Mouse (Mus musculus) liver, postnatal 0 days (tissue): Measurements from ENCODE around the gene Ano10. TPM values are rescaled to one million over a fixed set of nuclear protein-coding genes. Genes with fewer than 3 reads are reported as not detected.

Source experiments
- ATAC-seq: fragments of 200-750 bp; cut with Nextera tagmentation; 2 replicates; pipeline ENCODE4 v1.8.0; 2017; ENCODE audit warnings: mild to moderate bottlenecking, moderate library complexity
- DNase-seq: peaks from one replicate; pipeline ENCODE4 v3.0.0-alpha.2; 2016
- H3K27ac ChIP-seq: fragments of 300-500 bp; sonication (generic); 2 replicates; pipeline ENCODE4 v1.5.1; 2014; ENCODE audit warnings: antibody characterized with exemption, moderate library complexity, mild to moderate bottlenecking, low read depth
- H3K27me3 ChIP-seq: fragments of 300-500 bp; sonication (generic); 2 replicates; pipeline ENCODE4 v1.6.1; 2014; ENCODE audit warnings: low read length, control low read depth, mixed read lengths; ENCODE audit not compliant: insufficient read depth
- H3K36me3 ChIP-seq: fragments of 300-500 bp; sonication (generic); replicated peaks from 2 replicates; pipeline ENCODE4 v1.6.1; 2014; ENCODE audit warnings: mild to moderate bottlenecking, control low read depth, low read length, moderate library complexity, mixed read lengths; ENCODE audit not compliant: insufficient read depth
- H3K4me1 ChIP-seq: fragments of 300-500 bp; sonication (generic); 2 replicates; pipeline ENCODE4 v1.6.1; 2014; ENCODE audit warnings: antibody characterized with exemption, mild to moderate bottlenecking, control low read depth; ENCODE audit not compliant: insufficient read depth
- H3K4me2 ChIP-seq: fragments of 300-500 bp; sonication (generic); 2 replicates; pipeline ENCODE4 v1.6.1; 2014; ENCODE audit warnings: low read depth, mild to moderate bottlenecking, low read length, moderate library complexity, mixed read lengths
- H3K4me3 ChIP-seq: fragments of 300-500 bp; sonication (generic); 2 replicates; pipeline ENCODE4 v1.5.1; 2014; ENCODE audit warnings: low read depth, low read length
- H3K9ac ChIP-seq: fragments of 300-500 bp; sonication (generic); replicated peaks from 2 replicates; pipeline ENCODE4 v1.6.1; 2014; ENCODE audit warnings: mild to moderate bottlenecking, moderate library complexity
- H3K9me3 ChIP-seq: fragments of 300-500 bp; sonication (generic); 2 replicates; pipeline ENCODE4 v1.6.1; 2016; ENCODE audit warnings: mild to moderate bottlenecking, control low read depth, low read length, mixed read lengths
- CTCF ChIP-seq: sonication (generic); IDR thresholded peaks from 2 replicates; pipeline ENCODE4 v1.5.1; 2016; ENCODE audit warnings: antibody characterized with exemption, low read depth
- EP300 ChIP-seq: IDR thresholded peaks from 2 replicates; pipeline ENCODE4 v1.6.1; 2016; ENCODE audit warnings: antibody characterized with exemption, low read depth, mild to moderate bottlenecking
- WGBS: fragments of 180-500 bp; shearing (Covaris S2); extraction: QIAGEN DNeasy Blood & Tissue Kit; methylation state at CpG from one replicate; pipeline ENCODE4 v1.1.7; 2014; ENCODE audit not compliant: insufficient replicate concordance; 5-methylcytosine and 5-hydroxymethylcytosine counted together
- polyA plus RNA-seq: library from polyadenylated mRNA; unstranded; fragments of >200 nt; fragmentation: Nextera tagmentation; extraction: Ambion mirVana; gene quantifications from 2 replicates; pipeline ENCODE4 v1.2.1, GENCODE M21; 2015

Ano10 gene
- polyA plus RNA-seq, 1 experiment from 2014 or later: 13.7 TPM

DNA sequence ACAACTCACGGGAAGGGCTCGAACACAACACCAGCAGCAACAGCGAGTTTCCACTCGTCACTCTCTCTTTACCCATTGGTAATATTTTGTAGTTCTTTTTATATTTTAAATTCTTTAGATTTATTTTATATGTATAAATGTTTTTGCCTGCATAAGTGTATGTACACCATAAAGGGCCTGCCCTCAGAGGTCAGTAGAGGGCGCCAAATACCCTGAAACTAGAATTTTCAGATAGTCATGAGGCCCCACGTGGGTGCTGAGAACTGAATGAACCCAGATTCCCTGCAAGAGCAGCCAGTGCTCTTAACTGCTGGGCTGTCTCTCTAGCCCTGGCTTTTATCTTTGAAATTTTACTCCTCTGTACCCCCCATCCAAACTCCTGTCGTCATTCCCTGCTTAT, 89.7 kb downstream of the Ano10 start:
- TF ChIP-seq CTCF (peak; percentile 47), EP300 (no peak)
- DNase-seq: peak; percentile 43
- H3K4me3 ChIP-seq: no peak overlapping the region

GRCm38 (mm10) chr9:122199253-122199652, 95.0 kb downstream of the Ano10 start:
- 0 out of 2 replicates have a peak, but pooled peaks cover 11% of the 10 kb centered on the region for H3K36me3 ChIP-seq
- ATAC-seq (no peak), DNase-seq (peak; percentile 51)
- no peaks in the 10 kb centered on the region for H3K27me3 ChIP-seq
- no peaks in the 10 kb centered on the region for H3K4me1 ChIP-seq
- WGBS: 59% methylated on average over 6 of the region's 6 CpGs
- H3K4me3 ChIP-seq: no peak overlapping the region
- H3K4me2 ChIP-seq: no peak overlapping the region
- TF ChIP-seq CTCF (peak; percentile 61), EP300 (no peak)
- H3K27ac ChIP-seq: no peak overlapping the region
- no peaks in the 10 kb centered on the region for H3K9me3 ChIP-seq
- no peak overlapping the region for H3K9ac ChIP-seq

More for the DNA sequence above, 89.7 kb downstream of the Ano10 start:
- Histone ChIP-seq H3K9ac (no peak overlapping the region), H3K4me2 (no peak overlapping the region), H3K27me3 (no peaks in the 10 kb centered on the region), H3K36me3 (0 out of 2 replicates have a peak, but pooled peaks cover 6% of the 10 kb centered on the region), H3K4me1 (peaks cover 11% of the 10 kb centered on the region; the same call in 1 of the 2 replicates), H3K27ac (no peak overlapping the region), H3K9me3 (no peaks in the 10 kb centered on the region)
- 70% methylated on average over 7 of the region's 7 CpGs for WGBS
- no peak for ATAC-seq

GRCm38 (mm10) chr9:122198621-122199020, 95.6 kb downstream of the Ano10 start:
- no peak overlapping the region for H3K4me2 ChIP-seq
- H3K4me1 ChIP-seq: peaks cover 2% of the 10 kb centered on the region; the same call in 1 of the 2 replicates
- H3K4me3 ChIP-seq: no peak overlapping the region
- WGBS: 75% methylated on average over 3 of the region's 3 CpGs
- TF ChIP-seq EP300 (no peak), CTCF (no peak)
- ATAC-seq: no peak
- H3K27me3 ChIP-seq: no peaks in the 10 kb centered on the region
- no peak for DNase-seq
- H3K9ac ChIP-seq: no peak overlapping the region
- H3K9me3 ChIP-seq: no peaks in the 10 kb centered on the region
- H3K36me3 ChIP-seq: 0 out of 2 replicates have a peak, but pooled peaks cover 11% of the 10 kb centered on the region
- no peak overlapping the region for H3K27ac ChIP-seq

DNA sequence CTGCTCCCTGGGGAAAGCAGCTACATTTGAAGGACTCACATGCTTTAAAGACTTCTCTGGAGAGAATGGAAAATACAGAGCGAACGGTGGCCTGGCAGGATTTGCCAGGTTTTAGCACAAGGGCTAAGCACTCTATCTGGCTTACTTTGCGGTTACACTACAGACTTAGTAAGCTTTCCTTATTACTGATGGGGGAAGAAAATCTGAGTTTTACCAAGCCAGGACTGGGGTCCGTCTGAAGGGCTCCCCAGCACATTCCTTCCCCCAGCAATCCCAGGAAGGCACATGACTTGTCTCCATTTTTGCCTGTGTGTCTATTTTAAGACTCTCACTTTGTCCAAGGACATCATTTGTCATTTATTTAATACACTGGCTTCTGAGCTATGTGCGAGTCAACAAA, 97.2 kb downstream of the Ano10 start:
- Histone ChIP-seq H3K4me2 (no peak overlapping the region), H3K9me3 (no peaks in the 10 kb centered on the region), H3K36me3 (0 out of 2 replicates have a peak, but pooled peaks cover 11% of the 10 kb centered on the region), H3K4me1 (peaks cover 5% of the 10 kb centered on the region; the same call in 1 of the 2 replicates), H3K9ac (no peak overlapping the region), H3K27ac (no peak overlapping the region), H3K4me3 (no peak overlapping the region), H3K27me3 (no peaks in the 10 kb centered on the region)
- ATAC-seq: no peak
- TF ChIP-seq EP300 (no peak), CTCF (no peak)
- no peak for DNase-seq
- 78% methylated on average over 5 of the region's 5 CpGs for WGBS

DNA sequence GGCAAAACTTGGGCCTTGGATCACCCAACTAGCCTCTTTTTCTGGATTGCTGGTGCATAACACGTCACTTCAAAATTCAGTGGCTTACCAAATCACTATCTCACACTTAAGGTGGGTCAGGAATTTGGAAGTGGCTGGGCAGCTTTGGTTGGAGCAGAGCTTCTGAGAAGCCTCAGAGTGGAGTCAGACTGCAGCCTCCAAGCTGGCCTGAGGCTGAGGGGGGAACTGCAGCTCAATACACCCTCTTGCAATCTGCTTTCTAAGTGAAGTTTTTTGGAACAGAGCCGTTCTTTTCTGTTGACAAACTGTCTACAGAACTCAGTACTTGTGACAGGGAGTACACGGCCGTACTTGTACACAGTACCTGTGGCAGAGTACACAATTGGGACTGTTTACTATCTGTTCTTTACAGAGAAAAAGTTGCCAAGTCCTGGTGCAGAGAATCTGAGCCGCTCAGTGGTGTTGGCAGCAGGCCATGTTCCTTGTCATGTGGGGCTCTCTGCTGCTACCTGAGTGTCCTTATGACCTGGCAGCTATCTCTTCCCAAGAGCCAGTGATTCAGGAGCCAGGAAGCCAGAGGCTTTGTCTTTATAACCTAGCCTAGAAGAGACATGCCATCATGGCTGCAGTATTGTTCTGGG, 99.1 kb downstream of the Ano10 start:
- 60% methylated on average over 5 of the region's 5 CpGs for WGBS
- peak; percentile 93 for ATAC-seq

DNA sequence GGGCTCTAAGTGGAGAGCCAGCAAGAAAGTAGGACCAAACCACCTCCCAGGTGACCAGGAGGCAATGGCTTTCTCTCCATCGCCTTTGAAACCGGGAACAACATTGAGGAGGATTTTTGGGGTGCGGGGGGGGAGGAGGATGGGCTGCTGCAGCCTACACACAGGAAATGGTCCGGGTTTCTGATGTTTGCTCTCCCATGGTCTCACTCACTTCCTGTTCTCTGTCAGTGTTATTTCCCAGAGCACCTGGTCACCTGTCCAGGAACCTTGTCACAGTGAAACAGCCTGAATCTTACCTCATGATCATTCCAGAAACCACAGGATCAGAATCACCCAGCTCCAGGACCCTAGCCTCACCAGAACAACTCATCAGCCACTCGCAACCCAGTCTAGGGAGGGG, 100.4 kb downstream of the Ano10 start:
- Histone ChIP-seq H3K4me3 (no peak overlapping the region), H3K4me2 (no peak overlapping the region), H3K9ac (peak overlapping the region; percentile 26; the same call in 1 of the 2 replicates), H3K9me3 (no peaks in the 10 kb centered on the region), H3K4me1 (peaks cover 7% of the 10 kb centered on the region; the same call in 1 of the 2 replicates), H3K27ac (no peak overlapping the region), H3K36me3 (0 out of 2 replicates have a peak, but pooled peaks cover 7% of the 10 kb centered on the region), H3K27me3 (no peaks in the 10 kb centered on the region)
- TF ChIP-seq EP300 (no peak), CTCF (no peak)
- DNase-seq (no peak), ATAC-seq (no peak)
- WGBS: 70% methylated on average over 5 of the region's 5 CpGs

More for the DNA sequence above, 99.1 kb downstream of the Ano10 start:
- Histone ChIP-seq H3K4me3 (no peak overlapping the region), H3K9me3 (no peaks in the 10 kb centered on the region), H3K4me2 (no peak overlapping the region), H3K4me1 (peaks cover 5% of the 10 kb centered on the region; the same call in 1 of the 2 replicates), H3K27me3 (no peaks in the 10 kb centered on the region), H3K36me3 (0 out of 2 replicates have a peak, but pooled peaks cover 7% of the 10 kb centered on the region), H3K27ac (peak overlapping the region; percentile 29), H3K9ac (no peak overlapping the region)
- peak; percentile 78 for DNase-seq
- TF ChIP-seq EP300: no peak
- TF ChIP-seq CTCF: no peak
